Mouse (Mus musculus): ENCODE measurements around the gene Camk2g. TPM values are rescaled to one million over a fixed set of nuclear protein-coding genes. Genes with fewer than 3 reads are reported as not detected.

Gene Camk2g
- polyA plus RNA-seq, 1 experiment = 12.0 TPM

DNA sequence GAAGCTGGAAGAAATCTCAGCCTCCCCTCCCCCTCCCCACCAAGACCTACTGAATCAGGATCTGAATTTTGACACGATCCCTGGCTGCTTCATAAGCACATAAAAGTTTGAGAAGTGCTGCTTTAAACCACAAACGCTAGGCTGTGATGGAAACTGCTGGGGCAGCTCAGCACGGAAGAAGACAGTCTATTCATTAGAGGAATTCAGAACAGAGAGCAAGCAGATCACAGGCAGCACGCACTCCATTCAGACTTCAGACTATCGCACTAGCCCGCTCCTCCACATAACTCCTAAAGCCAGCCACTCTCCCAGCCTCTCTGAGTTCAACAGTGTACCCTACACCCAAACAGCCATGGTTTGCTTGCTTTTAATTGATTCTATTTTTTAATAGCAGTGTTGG, 18.2 kb downstream of the Camk2g start:
- H3K36me3 ChIP-seq (ENCODE audit: control insufficient read depth, insufficient read depth, low read length) = peaks cover 8% of the 10 kb centered on the region
- TF ChIP-seq POLR2A (IDR thresholded peaks at IDR 0.05; ENCODE audit: low read depth, low read length) (no peak), CTCF (IDR thresholded peaks at IDR 0.05; ENCODE audit: extremely low read depth, insufficient read length, insufficient replicate concordance, low read depth, low read length) (no peak)
- no peaks in the 10 kb centered on the region for H3K27me3 ChIP-seq (ENCODE audit: control insufficient read depth, insufficient read depth, low read length)
- H3K4me1 ChIP-seq (ENCODE audit: control insufficient read depth, insufficient read depth, insufficient read length, low read length) = peaks cover 12% of the 10 kb centered on the region
- 62% methylated on average over 6 of the region's 6 CpGs for WGBS
- H3K4me3 ChIP-seq (ENCODE audit: low read depth, low read length) = no peak overlapping the region
- no peak overlapping the region for H3K27ac ChIP-seq (ENCODE audit: insufficient read depth, low read depth, low read length)

GRCm38 (mm10) chr14:20773410-20773809, 20.5 kb downstream of the Camk2g start:
- 28% methylated on average over 3 of the region's 3 CpGs for WGBS
- TF ChIP-seq POLR2A (IDR thresholded peaks at IDR 0.05; ENCODE audit: low read depth, low read length) (no peak), CTCF (IDR thresholded peaks at IDR 0.05; ENCODE audit: extremely low read depth, insufficient read length, insufficient replicate concordance, low read depth, low read length) (no peak)
- peaks cover 12% of the 10 kb centered on the region for H3K4me1 ChIP-seq (ENCODE audit: control insufficient read depth, insufficient read depth, insufficient read length, low read length)
- H3K27ac ChIP-seq (ENCODE audit: insufficient read depth, low read depth, low read length) = no peak overlapping the region
- H3K4me3 ChIP-seq (ENCODE audit: low read depth, low read length) = no peak overlapping the region
- H3K36me3 ChIP-seq (ENCODE audit: control insufficient read depth, insufficient read depth, low read length) = peaks cover 12% of the 10 kb centered on the region
- no peaks in the 10 kb centered on the region for H3K27me3 ChIP-seq (ENCODE audit: control insufficient read depth, insufficient read depth, low read length)

DNA sequence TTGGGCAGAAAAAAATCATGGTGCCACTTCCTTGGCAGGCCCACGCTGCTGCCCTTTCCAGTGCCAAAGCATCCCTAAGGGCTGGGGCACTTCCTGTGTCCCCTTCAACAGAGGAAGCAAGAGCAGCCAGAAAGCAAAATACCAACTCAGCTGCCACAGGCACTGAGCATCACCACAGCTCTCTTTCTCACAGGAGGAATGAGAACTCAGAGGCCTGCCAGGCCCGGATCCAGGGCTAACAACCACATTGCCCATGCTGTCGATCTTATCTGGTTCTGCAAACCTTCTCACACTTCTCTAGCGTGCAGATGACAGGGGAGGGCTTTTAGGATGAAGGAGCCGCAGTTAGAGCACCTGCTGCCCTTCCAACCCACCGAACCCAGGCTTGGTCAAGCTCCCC, 21.1 kb downstream of the Camk2g start:
- TF ChIP-seq POLR2A (IDR thresholded peaks at IDR 0.05; ENCODE audit: low read depth, low read length) (no peak), CTCF (IDR thresholded peaks at IDR 0.05; ENCODE audit: extremely low read depth, insufficient read length, insufficient replicate concordance, low read depth, low read length) (no peak)
- WGBS = 73% methylated on average over 6 of the region's 6 CpGs
- no peaks in the 10 kb centered on the region for H3K27me3 ChIP-seq (ENCODE audit: control insufficient read depth, insufficient read depth, low read length)
- H3K4me3 ChIP-seq (ENCODE audit: low read depth, low read length) = no peak overlapping the region
- H3K36me3 ChIP-seq (ENCODE audit: control insufficient read depth, insufficient read depth, low read length) = peaks cover 9% of the 10 kb centered on the region
- H3K27ac ChIP-seq (ENCODE audit: insufficient read depth, low read depth, low read length) = no peak overlapping the region
- peaks cover 12% of the 10 kb centered on the region for H3K4me1 ChIP-seq (ENCODE audit: control insufficient read depth, insufficient read depth, insufficient read length, low read length)

- no peak for TF ChIP-seq CTCF (IDR thresholded peaks at IDR 0.05; ENCODE audit: extremely low read depth, insufficient read length, insufficient replicate concordance, low read depth, low read length)
- no peak for TF ChIP-seq POLR2A (IDR thresholded peaks at IDR 0.05; ENCODE audit: low read depth, low read length)
- WGBS = 65% methylated on average over 3 of the region's 3 CpGs
- no peak overlapping the region for H3K4me3 ChIP-seq (ENCODE audit: low read depth, low read length)
- H3K4me1 ChIP-seq (ENCODE audit: control insufficient read depth, insufficient read depth, insufficient read length, low read length) = peaks cover 12% of the 10 kb centered on the region
- H3K36me3 ChIP-seq (ENCODE audit: control insufficient read depth, insufficient read depth, low read length) = peaks cover 8% of the 10 kb centered on the region; the same call in 1 of the 2 replicates
- H3K27ac ChIP-seq (ENCODE audit: insufficient read depth, low read depth, low read length) = no peak overlapping the region
- no peaks in the 10 kb centered on the region for H3K27me3 ChIP-seq (ENCODE audit: control insufficient read depth, insufficient read depth, low read length)
Measured at GRCm38 (mm10) chr14:20771941-20772340, 21.9 kb downstream of the Camk2g start.

DNA sequence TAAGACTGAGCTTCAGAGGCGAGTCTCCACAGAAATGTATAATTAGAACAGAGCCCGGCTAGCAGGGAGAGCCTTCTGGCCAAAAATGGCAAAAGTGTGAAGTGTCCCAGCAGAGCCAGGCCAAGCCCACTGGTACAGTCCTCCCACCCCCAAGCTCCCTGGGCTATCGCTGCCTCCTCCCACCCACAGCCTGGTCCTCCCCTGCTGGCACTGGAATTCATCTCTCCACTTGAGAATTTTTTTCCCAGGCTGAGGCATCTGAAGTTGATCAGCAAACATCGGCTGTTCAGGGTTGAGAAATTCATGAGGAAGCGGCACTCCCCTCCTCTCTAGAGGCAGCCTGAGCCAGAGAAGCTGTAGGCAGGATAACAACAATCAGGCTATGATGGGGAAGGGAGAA, 25.3 kb downstream of the Camk2g start:
- no peak overlapping the region for H3K4me3 ChIP-seq (ENCODE audit: low read depth, low read length)
- H3K27me3 ChIP-seq (ENCODE audit: control insufficient read depth, insufficient read depth, low read length) = no peaks in the 10 kb centered on the region
- peaks cover 10% of the 10 kb centered on the region for H3K4me1 ChIP-seq (ENCODE audit: control insufficient read depth, insufficient read depth, insufficient read length, low read length)
- TF ChIP-seq CTCF (IDR thresholded peaks at IDR 0.05; ENCODE audit: extremely low read depth, insufficient read length, insufficient replicate concordance, low read depth, low read length) (no peak), POLR2A (IDR thresholded peaks at IDR 0.05; ENCODE audit: low read depth, low read length) (no peak)
- 71% methylated on average over 5 of the region's 5 CpGs for WGBS
- peak overlapping the region; percentile 63 for H3K27ac ChIP-seq (ENCODE audit: insufficient read depth, low read depth, low read length)
- H3K36me3 ChIP-seq (ENCODE audit: control insufficient read depth, insufficient read depth, low read length) = peaks cover 21% of the 10 kb centered on the region

DNA sequence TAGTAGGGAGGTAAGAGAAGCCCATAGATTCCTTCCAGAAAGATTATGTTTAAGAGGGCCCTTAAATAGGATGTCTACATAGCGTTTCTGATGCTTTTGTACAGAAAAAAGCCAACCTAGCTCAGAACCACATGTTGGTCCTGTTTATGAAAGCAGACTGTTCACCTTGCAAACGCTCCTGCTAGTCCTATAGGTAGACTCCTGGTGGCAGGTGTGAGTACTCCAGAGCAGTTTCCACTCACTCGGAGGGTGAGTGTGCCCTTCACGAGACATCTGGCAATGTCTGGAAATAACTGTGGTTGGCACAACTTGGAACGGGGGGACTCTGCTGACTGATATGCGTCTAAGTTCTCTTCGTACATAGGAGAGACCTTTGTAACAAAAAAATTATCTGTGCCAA, 26.0 kb downstream of the Camk2g start:
- TF ChIP-seq POLR2A (IDR thresholded peaks at IDR 0.05; ENCODE audit: low read depth, low read length) (no peak), CTCF (IDR thresholded peaks at IDR 0.05; ENCODE audit: extremely low read depth, insufficient read length, insufficient replicate concordance, low read depth, low read length) (no peak)
- Histone ChIP-seq H3K4me1 (ENCODE audit: control insufficient read depth, insufficient read depth, insufficient read length, low read length) (peaks cover 4% of the 10 kb centered on the region), H3K36me3 (ENCODE audit: control insufficient read depth, insufficient read depth, low read length) (peaks cover 25% of the 10 kb centered on the region), H3K4me3 (ENCODE audit: low read depth, low read length) (no peak overlapping the region), H3K27ac (ENCODE audit: insufficient read depth, low read depth, low read length) (peak overlapping the region; percentile 60), H3K27me3 (ENCODE audit: control insufficient read depth, insufficient read depth, low read length) (no peaks in the 10 kb centered on the region)
- 86% methylated on average over 7 of the region's 7 CpGs for WGBS

- H3K36me3 ChIP-seq (ENCODE audit: control insufficient read depth, insufficient read depth, low read length) = peaks cover 30% of the 10 kb centered on the region
- no peak for TF ChIP-seq POLR2A (IDR thresholded peaks at IDR 0.05; ENCODE audit: low read depth, low read length)
- TF ChIP-seq CTCF (IDR thresholded peaks at IDR 0.05; ENCODE audit: extremely low read depth, insufficient read length, insufficient replicate concordance, low read depth, low read length) = peak; percentile 95; the same call in 1 of the 2 replicates
- no peaks in the 10 kb centered on the region for H3K4me1 ChIP-seq (ENCODE audit: control insufficient read depth, insufficient read depth, insufficient read length, low read length)
- WGBS = 27% methylated on average over 12 of the region's 12 CpGs
- no peaks in the 10 kb centered on the region for H3K27me3 ChIP-seq (ENCODE audit: control insufficient read depth, insufficient read depth, low read length)
- peak overlapping the region; percentile 44; the same call in 1 of the 2 replicates for H3K27ac ChIP-seq (ENCODE audit: insufficient read depth, low read depth, low read length)
- H3K4me3 ChIP-seq (ENCODE audit: low read depth, low read length) = no peak overlapping the region
Measured at GRCm38 (mm10) chr14:20765642-20766258, 28.1 kb downstream of the Camk2g start.
